Mouse (Mus musculus) left cerebral cortex, adult 9 months (tissue): ENCODE data around the gene Nfix.

Experiments
- DNase-seq, 2 experiments: peaks; one replicate each; pipeline ENCODE4 v3.0.0; 2022; ENCODE audit warnings: low spot score in 2 of 2

Gene Nfix

DNA sequence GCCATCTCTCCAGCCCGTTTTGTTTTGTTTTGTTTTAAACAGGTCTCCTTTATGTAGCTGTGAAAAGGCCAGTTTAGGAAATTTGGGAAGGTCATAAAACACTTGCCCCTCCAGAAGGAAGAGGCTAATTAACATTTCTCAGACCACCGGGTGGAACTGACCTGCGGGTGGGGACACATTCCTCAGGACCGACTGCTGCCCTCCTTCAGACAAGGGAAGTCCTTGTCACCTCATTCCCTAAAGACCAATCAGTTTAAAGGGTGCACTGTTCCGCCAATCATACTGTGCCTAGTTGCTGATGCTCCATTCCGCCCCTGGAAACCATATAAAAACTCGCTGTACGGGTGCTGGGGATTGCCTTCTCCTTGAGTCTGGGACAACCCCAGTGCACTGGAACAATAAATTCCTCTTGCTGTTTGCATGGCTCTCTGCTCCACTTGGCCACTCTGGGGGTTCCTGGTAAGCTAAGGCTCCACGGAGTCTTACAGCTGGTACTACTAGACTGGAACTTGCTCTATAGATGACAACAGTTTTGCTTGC lies 147.0 kb downstream of the Nfix start:
- no peak for DNase-seq

DNA sequence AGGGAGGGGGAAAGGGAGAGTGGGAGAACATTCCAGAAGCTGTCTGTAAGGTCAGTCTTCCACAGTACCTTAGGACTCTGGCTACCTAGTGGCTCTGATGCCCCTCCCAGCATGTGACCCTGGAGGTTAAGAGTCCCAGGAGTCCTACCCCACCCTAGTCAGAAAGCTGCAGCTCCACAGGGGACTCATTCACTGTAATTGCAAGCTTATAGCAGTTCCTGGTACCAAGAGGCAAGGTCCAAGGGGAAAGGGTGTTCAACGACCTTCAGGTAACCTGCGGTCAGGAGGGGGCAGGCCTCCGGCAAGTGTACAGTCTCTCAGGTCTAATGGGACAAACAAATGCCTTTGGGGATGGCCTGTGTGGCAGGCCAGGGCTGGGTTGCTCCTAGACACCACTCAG lies 149.9 kb downstream of the Nfix start:
- DNase-seq: no peak
